Mouse (Mus musculus) G1E (cell line): ENCODE data around the gene 4930518I15Rik.

Source experiments
- CTCF ChIP-seq: IDR thresholded peaks from 2 replicates; pipeline ENCODE4 v1.5.1; 2012; ENCODE audit warnings: low read depth, low read length, inconsistent platforms, mixed read lengths
- GATA1 ChIP-seq: IDR thresholded peaks from 2 replicates; pipeline ENCODE4 v1.6.1; 2012; ENCODE audit warnings: borderline replicate concordance, low read length, inconsistent platforms, mixed read lengths

- no peak for TF ChIP-seq CTCF
- no peak for TF ChIP-seq GATA1
Measured at GRCm38 (mm10) chr2:156848526-156849182, 9.1 kb downstream of the 4930518I15Rik start.
